Mouse (Mus musculus): ENCODE measurements around the gene Fam234a.
"Not testable (repeated sequence)": the region's sequence is repeated elsewhere in the genome, so short reads cannot be mapped to it uniquely, and the experiment has no call there.

Fam234a gene

DNA sequence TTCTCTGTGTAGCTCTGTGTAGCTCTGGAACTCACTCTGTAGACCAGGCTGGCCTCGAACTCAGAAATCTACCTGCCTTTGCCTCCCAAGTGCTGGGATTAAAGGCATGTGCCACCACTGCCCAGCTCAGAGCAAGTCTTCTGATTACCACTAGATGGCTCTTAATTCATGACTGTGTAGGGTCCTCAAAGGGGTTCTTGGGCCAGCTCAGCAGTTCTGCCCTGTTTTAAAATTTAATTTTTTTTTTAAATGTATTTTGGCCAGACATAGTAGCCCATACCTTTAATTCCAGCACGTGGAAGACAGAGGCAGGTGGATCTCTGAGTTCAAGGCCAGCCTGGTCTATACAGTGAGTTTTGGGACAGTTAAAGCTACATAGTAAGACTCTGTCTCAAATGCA lies 68.8 kb downstream of the Fam234a start:
- not testable (repeated sequence) for DNase-seq (ENCODE audit: low spot score in 2 of 2)

- DNase-seq (ENCODE audit: low spot score in 2 of 2), result peak; percentile 9 to 28
Observed at GRCm38 (mm10) chr17:26168039-26168438, 76.0 kb downstream of the Fam234a start.

GRCm38 (mm10) chr17:26162736-26163135 lies 81.3 kb downstream of the Fam234a start:
- no peak for DNase-seq (ENCODE audit: low spot score in 2 of 2)
